Mouse (Mus musculus) kidney, embryonic 16.5 days (tissue): ENCODE results near the gene Cpe. TPM values are rescaled to one million over a fixed set of nuclear protein-coding genes. Genes with fewer than 3 reads are reported as not detected.

Source experiments
- ATAC-seq: fragments of 200-750 bp; cut with Nextera tagmentation; 2 replicates; pipeline ENCODE4 v1.8.0; 2017; ENCODE audit warnings: moderate TSS enrichment; ENCODE audit not compliant: low FRiP score, low TSS enrichment
- H3K27ac ChIP-seq: fragments of 300-500 bp; sonication (generic); 2 replicates; pipeline ENCODE4 v1.5.1; 2014; ENCODE audit warnings: low read length
- H3K27me3 ChIP-seq: fragments of 300-500 bp; sonication (generic); 2 replicates; pipeline ENCODE4 v1.6.1; 2014; ENCODE audit warnings: low read length, control low read depth, mixed read lengths; ENCODE audit not compliant: insufficient read depth
- H3K36me3 ChIP-seq: fragments of 300-500 bp; sonication (generic); 2 replicates; pipeline ENCODE4 v1.6.1; 2014; ENCODE audit warnings: low read length, control low read depth, mixed read lengths; ENCODE audit not compliant: insufficient read depth
- H3K4me1 ChIP-seq: fragments of 300-500 bp; sonication (generic); 2 replicates; pipeline ENCODE4 v1.6.1; 2014; ENCODE audit warnings: low read length, control low read depth, mixed read lengths; ENCODE audit not compliant: insufficient read depth
- H3K4me2 ChIP-seq: fragments of 300-500 bp; sonication (generic); replicated peaks from 2 replicates; pipeline ENCODE4 v1.6.1; 2014; ENCODE audit warnings: low read depth, low read length
- H3K4me3 ChIP-seq: fragments of 300-500 bp; sonication (generic); 2 replicates; pipeline ENCODE4 v1.5.1; 2014; ENCODE audit warnings: mild to moderate bottlenecking, low read length
- H3K9ac ChIP-seq: fragments of 300-500 bp; sonication (generic); replicated peaks from 2 replicates; pipeline ENCODE4 v1.6.1; 2014; ENCODE audit warnings: low read length
- H3K9me3 ChIP-seq: fragments of 300-500 bp; sonication (generic); 2 replicates; pipeline ENCODE4 v1.6.1; 2016; ENCODE audit warnings: low read length, control low read depth
- WGBS: fragments of 180-500 bp; shearing (Covaris S2); extraction: QIAGEN DNeasy Blood & Tissue Kit; methylation state at CpG from one replicate; pipeline ENCODE4 v1.1.7; 2014; 5-methylcytosine and 5-hydroxymethylcytosine counted together
- polyA plus RNA-seq: library from polyadenylated mRNA; unstranded; fragments of >200 nt; fragmentation: Nextera tagmentation; extraction: Ambion mirVana; gene quantifications from 2 replicates; pipeline ENCODE4 v1.2.1, GENCODE M21; 2015

Cpe gene
- 66.8 and 67.6 TPM in 2 replicates for polyA plus RNA-seq

DNA sequence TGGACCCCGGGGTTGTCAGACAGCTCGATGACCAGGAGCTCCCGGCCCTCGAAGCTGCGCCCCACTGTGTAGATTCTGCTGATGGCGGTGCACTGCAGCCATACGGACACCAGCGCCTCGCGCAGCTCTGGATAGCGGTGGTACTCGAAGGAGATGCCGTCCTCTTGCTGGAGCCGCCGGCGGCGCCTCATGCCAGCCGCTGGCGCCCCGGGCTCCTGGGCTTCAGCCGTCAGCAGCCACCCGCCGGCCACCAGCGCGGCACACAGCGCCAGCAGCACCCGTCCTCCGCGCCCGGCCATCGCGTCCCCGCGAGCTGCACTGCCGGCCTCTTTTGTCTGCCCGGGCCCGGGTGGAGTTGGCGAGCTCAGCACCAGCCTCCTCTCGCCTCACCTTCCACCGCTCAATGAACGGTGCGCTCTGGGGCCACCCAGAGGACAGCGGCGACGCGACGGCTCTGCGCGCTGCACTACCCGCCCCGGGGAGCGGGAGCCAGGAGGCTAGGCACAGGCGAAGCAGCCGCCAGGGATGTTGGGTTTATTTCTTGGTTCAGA, at the start of gene Cpe:
Gene Cpe (minus strand): TSS at position 404 of the 551 bp plus-strand sequence.
- no peaks in the 10 kb centered on the region for H3K36me3 ChIP-seq
- peak within 1 kb of the TSS; percentile 76 for H3K9ac ChIP-seq
- WGBS: under 1% methylated on average over 52 of the region's 54 CpGs
- H3K4me3 ChIP-seq: peak within 1 kb of the TSS; percentile 66
- H3K9me3 ChIP-seq: no peaks in the 10 kb centered on the region
- H3K27ac ChIP-seq: peak within 1 kb of the TSS; percentile 77
- H3K4me1 ChIP-seq: 0 out of 2 replicates have a peak, but pooled peaks cover 7% of the 10 kb centered on the region
- H3K27me3 ChIP-seq: no peaks in the 10 kb centered on the region
- ATAC-seq: peak; percentile 99
- peak within 1 kb of the TSS; percentile 93 for H3K4me2 ChIP-seq

DNA sequence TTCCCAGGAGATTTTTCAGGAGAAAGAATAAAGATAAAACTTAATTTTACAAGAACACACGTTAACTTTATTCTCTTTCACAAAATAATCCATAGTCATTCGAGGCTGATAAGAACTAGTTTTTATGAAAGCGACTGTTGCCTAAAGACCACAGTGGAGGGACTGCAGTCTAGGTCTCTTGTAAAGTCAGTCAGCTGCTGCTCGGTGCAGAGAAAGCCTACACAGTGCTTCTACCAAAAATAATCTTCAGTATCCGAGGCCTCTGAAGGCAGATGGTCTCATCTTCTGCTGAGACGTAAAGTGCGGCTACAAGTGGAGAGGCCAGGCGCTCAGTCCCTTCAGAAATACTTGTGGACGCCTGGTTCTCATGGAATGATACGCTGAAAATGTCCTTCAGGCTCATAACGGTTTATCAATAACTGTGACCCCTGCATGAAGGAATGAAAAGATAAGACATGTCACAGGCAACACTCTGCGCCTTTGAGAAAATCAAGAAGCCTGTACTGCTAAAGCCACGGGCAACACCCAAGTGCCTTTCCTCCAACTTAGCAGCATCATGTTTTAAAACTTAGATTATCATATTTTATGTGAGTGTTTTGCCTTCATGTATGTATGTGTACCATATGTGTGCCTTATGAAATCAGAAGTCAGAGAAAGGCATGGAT, 47.8 kb upstream of the Cpe start:
- no peaks in the 10 kb centered on the region for H3K27me3 ChIP-seq
- H3K4me2 ChIP-seq: no peak overlapping the region
- ATAC-seq: no peak
- H3K9me3 ChIP-seq: no peaks in the 10 kb centered on the region
- H3K4me1 ChIP-seq: no peaks in the 10 kb centered on the region
- WGBS: 93% methylated on average over 13 of the region's 13 CpGs
- H3K27ac ChIP-seq: no peak overlapping the region
- no peak overlapping the region for H3K9ac ChIP-seq
- H3K36me3 ChIP-seq: peaks cover 9% of the 10 kb centered on the region
- H3K4me3 ChIP-seq: no peak overlapping the region

DNA sequence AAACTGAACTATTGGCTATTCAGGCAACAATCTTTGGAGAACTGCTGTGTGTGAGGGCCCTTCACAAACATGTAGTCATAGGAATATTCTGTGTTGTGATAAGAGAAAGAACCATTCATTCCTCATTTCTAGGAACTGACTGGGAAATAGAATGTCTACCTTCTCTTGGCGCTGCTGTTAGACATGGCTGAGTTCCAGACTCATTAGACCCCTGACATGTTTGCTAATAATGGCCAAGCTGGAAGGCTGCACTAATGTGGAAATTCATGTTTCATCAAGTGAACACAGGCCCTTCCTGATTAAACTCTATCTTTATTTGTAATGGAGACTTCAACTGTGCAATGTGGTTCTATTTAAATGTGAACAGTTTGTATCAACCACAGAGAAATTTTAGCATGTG, 46.1 kb upstream of the Cpe start:
- H3K9me3 ChIP-seq: no peaks in the 10 kb centered on the region
- H3K27ac ChIP-seq: no peak overlapping the region
- H3K9ac ChIP-seq: no peak overlapping the region
- H3K4me2 ChIP-seq: no peak overlapping the region
- ATAC-seq: no peak
- no peaks in the 10 kb centered on the region for H3K27me3 ChIP-seq
- peaks cover 9% of the 10 kb centered on the region for H3K36me3 ChIP-seq
- H3K4me1 ChIP-seq: no peaks in the 10 kb centered on the region
- no peak overlapping the region for H3K4me3 ChIP-seq
- 72% methylated on average over 1 of the region's 1 CpGs for WGBS

DNA sequence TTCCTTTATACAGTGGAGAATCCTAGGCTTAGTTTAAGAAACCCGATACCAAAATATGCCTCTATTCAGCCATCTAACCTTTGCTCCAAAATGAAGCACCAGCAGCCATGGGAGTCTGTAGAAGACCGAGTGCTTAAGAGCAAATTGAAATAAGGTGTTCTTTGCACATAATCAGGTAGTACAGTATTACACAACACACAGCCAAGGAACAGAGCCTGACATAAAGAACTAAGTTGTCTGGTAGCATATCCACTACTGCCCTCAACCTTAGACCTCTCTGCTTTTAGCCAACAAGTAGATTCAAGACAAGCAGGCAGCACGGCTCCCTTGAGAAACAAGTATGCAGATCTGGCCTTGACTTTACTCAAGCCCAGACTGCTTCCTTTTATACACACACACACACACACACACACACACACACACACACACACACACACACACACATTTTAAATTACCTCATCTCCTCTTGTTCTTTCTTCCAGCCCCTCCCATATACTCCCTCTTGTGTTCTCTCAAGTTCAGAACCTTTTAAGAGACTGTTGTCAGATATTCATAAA, 44.0 kb upstream of the Cpe start:
- Histone ChIP-seq H3K36me3 (peaks cover 7% of the 10 kb centered on the region), H3K4me2 (no peak overlapping the region), H3K4me1 (peaks cover 8% of the 10 kb centered on the region; the same call in 1 of the 2 replicates), H3K9ac (no peak overlapping the region), H3K4me3 (no peak overlapping the region), H3K27ac (no peak overlapping the region), H3K27me3 (no peaks in the 10 kb centered on the region), H3K9me3 (no peaks in the 10 kb centered on the region)
- 83% methylated on average over 3 of the region's 3 CpGs for WGBS
- no peak for ATAC-seq

DNA sequence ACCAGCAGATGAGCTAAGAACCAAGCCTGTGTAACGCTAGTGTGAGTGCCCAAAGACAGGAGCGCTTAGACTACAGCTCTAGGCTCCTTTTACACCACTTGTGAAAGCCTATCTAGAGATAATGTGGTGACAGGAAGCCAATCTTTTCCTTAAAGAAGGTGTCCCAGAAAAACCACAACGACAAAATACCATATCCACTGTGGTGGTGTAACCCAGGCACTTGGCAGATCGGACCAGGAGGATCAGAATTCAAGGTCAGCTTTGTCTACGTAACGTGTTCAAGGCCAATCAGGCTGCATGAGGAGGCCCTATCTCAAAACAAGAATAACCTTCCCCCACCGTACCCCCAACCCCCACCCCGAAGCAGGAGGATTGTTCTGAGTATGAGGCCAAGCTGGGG, 42.3 kb upstream of the Cpe start:
- Histone ChIP-seq H3K4me3 (no peak overlapping the region), H3K4me2 (no peak overlapping the region), H3K4me1 (peaks cover 13% of the 10 kb centered on the region; the same call in 1 of the 2 replicates), H3K36me3 (peaks cover 7% of the 10 kb centered on the region; the same call in 1 of the 2 replicates), H3K27ac (no peak overlapping the region), H3K9me3 (no peaks in the 10 kb centered on the region), H3K27me3 (no peaks in the 10 kb centered on the region), H3K9ac (no peak overlapping the region)
- no peak for ATAC-seq
- WGBS: 94% methylated on average over 8 of the region's 8 CpGs

DNA sequence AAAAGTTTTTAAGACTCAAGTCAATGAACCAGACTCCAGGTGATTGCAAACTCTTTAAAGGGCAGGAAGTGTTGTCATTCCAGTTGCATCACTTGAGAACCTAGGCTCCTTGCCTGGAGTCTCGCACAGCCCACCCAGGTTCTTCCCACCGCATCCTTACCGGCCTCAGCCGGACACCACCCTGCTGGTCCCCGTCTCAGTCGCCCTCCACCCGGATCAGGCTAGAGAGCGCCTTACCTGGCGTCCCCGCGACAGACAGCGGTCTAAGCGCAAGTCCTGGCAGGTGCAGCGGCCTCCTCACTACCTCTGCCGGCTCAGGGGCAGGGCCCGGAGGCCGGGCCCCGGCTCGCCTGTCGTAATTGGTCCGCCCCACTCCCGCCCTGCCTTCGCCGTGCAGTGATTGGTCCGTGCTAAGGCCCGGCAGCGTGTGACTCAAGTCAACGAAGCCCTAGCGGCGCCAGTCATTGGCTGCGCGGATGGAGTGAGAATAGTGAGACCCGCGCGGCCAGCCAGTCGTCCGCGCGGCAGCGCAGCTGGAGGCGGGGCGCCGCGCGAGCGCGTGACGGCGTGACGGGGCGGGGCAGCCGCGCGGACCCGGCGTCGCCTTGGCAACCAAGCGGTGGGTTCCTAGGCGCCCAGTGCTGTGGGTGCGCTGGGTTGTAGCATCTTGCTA, 40.6 kb upstream of the Cpe start, which contains the start of gene Msmo1:
Gene Msmo1 (minus strand): TSS at position 522 of the 673 bp plus-strand sequence.
- Histone ChIP-seq H3K9ac (peak within 1 kb of the TSS; percentile 70), H3K36me3 (peaks cover 10% of the 10 kb centered on the region; the same call in 1 of the 2 replicates), H3K27ac (peak within 1 kb of the TSS; percentile 65; the same call in 1 of the 2 replicates), H3K4me1 (peaks cover 13% of the 10 kb centered on the region; the same call in 1 of the 2 replicates), H3K4me2 (peak within 1 kb of the TSS; percentile 67), H3K27me3 (no peaks in the 10 kb centered on the region), H3K9me3 (no peaks in the 10 kb centered on the region), H3K4me3 (peak within 1 kb of the TSS; percentile 92)
- peak; percentile 100 for ATAC-seq
- 0% methylated on average over 60 of the region's 60 CpGs for WGBS

DNA sequence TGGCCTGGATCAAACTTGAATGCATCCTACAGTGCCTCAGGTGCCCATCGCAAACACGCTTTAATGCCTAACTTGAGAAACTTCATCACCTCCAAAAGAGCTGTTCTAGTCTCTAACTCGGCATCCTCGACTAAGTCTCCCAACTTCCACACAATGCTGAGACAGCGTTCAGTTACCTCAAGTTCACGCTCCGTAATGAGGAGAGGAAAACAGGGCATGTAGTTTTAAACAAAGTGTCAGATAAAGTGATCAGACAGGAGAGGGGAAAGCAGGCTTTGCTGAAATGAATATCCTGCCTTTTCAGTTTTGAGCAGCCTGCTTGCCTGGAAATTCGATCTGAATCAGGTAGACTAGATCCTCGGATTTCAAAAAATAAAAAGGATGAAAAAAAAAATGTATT, 39.7 kb upstream of the Cpe start:
- WGBS: 5% methylated on average over 9 of the region's 9 CpGs
- H3K9me3 ChIP-seq: no peaks in the 10 kb centered on the region
- H3K4me1 ChIP-seq: peaks cover 13% of the 10 kb centered on the region; the same call in 1 of the 2 replicates
- H3K27me3 ChIP-seq: no peaks in the 10 kb centered on the region
- ATAC-seq: no peak
- H3K4me2 ChIP-seq: peak overlapping the region; percentile 67
- no peak overlapping the region for H3K27ac ChIP-seq
- H3K36me3 ChIP-seq: peaks cover 11% of the 10 kb centered on the region
- H3K9ac ChIP-seq: peak overlapping the region; percentile 70
- H3K4me3 ChIP-seq: peak overlapping the region; percentile 92

DNA sequence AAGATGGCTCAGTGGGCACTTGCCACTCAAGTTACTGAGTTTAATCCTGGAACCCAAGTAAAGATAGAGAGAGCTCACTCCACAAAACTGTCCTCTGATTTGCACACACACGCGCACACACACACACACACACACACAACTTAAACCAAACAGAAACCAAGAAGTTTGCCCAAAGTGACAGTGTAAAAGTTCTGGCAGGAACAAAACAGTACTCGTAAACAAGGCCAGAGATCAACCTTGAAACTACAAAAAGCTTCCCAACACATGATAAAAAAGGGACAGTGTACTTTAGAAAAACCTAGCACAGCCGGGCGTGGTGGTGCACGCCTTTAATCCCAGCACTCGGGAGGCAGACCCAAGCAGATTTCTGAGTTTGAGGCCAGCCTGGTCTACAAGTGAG, 35.3 kb upstream of the Cpe start:
- no peaks in the 10 kb centered on the region for H3K9me3 ChIP-seq
- H3K27ac ChIP-seq: no peak overlapping the region
- H3K4me2 ChIP-seq: no peak overlapping the region
- H3K4me3 ChIP-seq: no peak overlapping the region
- WGBS: 88% methylated on average over 7 of the region's 7 CpGs
- peaks cover 41% of the 10 kb centered on the region for H3K36me3 ChIP-seq
- H3K9ac ChIP-seq: no peak overlapping the region
- no peaks in the 10 kb centered on the region for H3K27me3 ChIP-seq
- ATAC-seq: no peak
- H3K4me1 ChIP-seq: peaks cover 13% of the 10 kb centered on the region; the same call in 1 of the 2 replicates

DNA sequence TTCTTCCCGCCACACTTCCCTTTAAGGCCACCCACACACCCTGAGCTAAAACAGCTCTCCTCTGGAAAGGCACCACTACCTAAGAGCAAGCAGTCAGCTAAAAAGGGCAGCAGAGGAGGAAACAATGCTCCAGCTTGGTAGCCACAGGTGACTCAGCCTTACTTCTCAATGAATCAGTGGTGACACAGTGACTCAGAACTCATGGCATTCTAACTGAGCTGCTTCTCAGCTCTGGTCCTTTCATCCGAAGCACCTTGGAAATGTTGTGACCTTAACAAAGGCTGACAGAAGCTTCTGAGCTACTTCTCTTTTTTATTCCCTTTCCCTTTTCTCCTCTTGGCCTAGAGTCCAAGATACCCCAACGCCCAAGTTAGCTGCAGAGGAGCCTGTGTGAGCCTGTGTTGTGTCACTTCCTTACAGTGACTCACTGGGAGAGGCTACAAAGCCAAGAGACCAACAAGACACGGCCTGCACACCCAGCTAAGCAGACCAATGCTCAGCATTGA, 33.4 kb upstream of the Cpe start:
- H3K4me1 ChIP-seq: 0 out of 2 replicates have a peak, but pooled peaks cover 1% of the 10 kb centered on the region
- H3K4me3 ChIP-seq: no peak overlapping the region
- peaks cover 54% of the 10 kb centered on the region for H3K36me3 ChIP-seq
- no peak overlapping the region for H3K27ac ChIP-seq
- no peak overlapping the region for H3K9ac ChIP-seq
- WGBS: 86% methylated on average over 4 of the region's 4 CpGs
- no peaks in the 10 kb centered on the region for H3K27me3 ChIP-seq
- ATAC-seq: no peak
- H3K4me2 ChIP-seq: no peak overlapping the region
- no peaks in the 10 kb centered on the region for H3K9me3 ChIP-seq
